Mouse (Mus musculus) kidney, embryonic 14.5 days (tissue): ENCODE results near the gene Smyd1. TPM values are rescaled to one million over a fixed set of nuclear protein-coding genes. Genes with fewer than 3 reads are reported as not detected.
"Not testable (repeated sequence)": the region's sequence is repeated elsewhere in the genome, so short reads cannot be mapped to it uniquely, and the experiment has no call there.

ENCODE experiments used
- ATAC-seq: fragments of 200-750 bp; cut with Nextera tagmentation; 2 replicates; pipeline ENCODE4 v1.8.0; 2017; ENCODE audit warnings: moderate number of reproducible peaks, mild to moderate bottlenecking, moderate TSS enrichment, moderate library complexity; ENCODE audit not compliant: low FRiP score, low TSS enrichment
- H3K27ac ChIP-seq: fragments of 300-500 bp; sonication (generic); 2 replicates; pipeline ENCODE4 v1.5.1; 2014; ENCODE audit warnings: low read depth, mild to moderate bottlenecking, low read length, moderate library complexity, mixed read lengths
- H3K27me3 ChIP-seq: fragments of 300-500 bp; sonication (generic); 2 replicates; pipeline ENCODE4 v1.6.1; 2014; ENCODE audit warnings: mild to moderate bottlenecking, low read length; ENCODE audit not compliant: control insufficient read depth, insufficient read depth
- H3K36me3 ChIP-seq: fragments of 300-500 bp; sonication (generic); 2 replicates; pipeline ENCODE4 v1.6.1; 2014; ENCODE audit warnings: low read length, mixed read lengths; ENCODE audit not compliant: control insufficient read depth, insufficient read depth
- H3K4me1 ChIP-seq: fragments of 300-500 bp; sonication (generic); 2 replicates; pipeline ENCODE4 v1.6.1; 2014; ENCODE audit warnings: low read length, mixed read lengths; ENCODE audit not compliant: control insufficient read depth, insufficient read depth
- H3K4me2 ChIP-seq: fragments of 300-500 bp; sonication (generic); replicated peaks from 2 replicates; pipeline ENCODE4 v1.6.1; 2014; ENCODE audit warnings: low read depth, mild to moderate bottlenecking, low read length
- H3K4me3 ChIP-seq: fragments of 300-500 bp; sonication (generic); 2 replicates; pipeline ENCODE4 v1.5.1; 2014; ENCODE audit warnings: mild to moderate bottlenecking, low read length
- H3K9ac ChIP-seq: fragments of 300-500 bp; sonication (generic); 2 replicates; pipeline ENCODE4 v1.6.1; 2014; ENCODE audit warnings: low read depth, mild to moderate bottlenecking, low read length, moderate library complexity
- H3K9me3 ChIP-seq: fragments of 300-500 bp; sonication (generic); 2 replicates; pipeline ENCODE4 v1.6.1; 2016; ENCODE audit warnings: low read length; ENCODE audit not compliant: control insufficient read depth
- WGBS: fragments of 180-500 bp; shearing (Covaris S2); extraction: QIAGEN DNeasy Blood & Tissue Kit; methylation state at CpG from one replicate; pipeline ENCODE4 v1.1.7; 2014; 5-methylcytosine and 5-hydroxymethylcytosine counted together
- polyA plus RNA-seq: library from polyadenylated mRNA; unstranded; fragments of >200 nt; fragmentation: Nextera tagmentation; extraction: Ambion mirVana; gene quantifications from 2 replicates; pipeline ENCODE4 v1.2.1, GENCODE M21; 2014

The Smyd1 gene
- polyA plus RNA-seq, 1 experiment from 2014 or later = 0.19 TPM

- H3K27ac ChIP-seq = no peak overlapping the region
- no peak for ATAC-seq
- H3K27me3 ChIP-seq = no peaks in the 10 kb centered on the region
- WGBS = 54% methylated on average over 3 of the region's 3 CpGs
- no peak overlapping the region for H3K4me2 ChIP-seq
- no peaks in the 10 kb centered on the region for H3K9me3 ChIP-seq
- no peaks in the 10 kb centered on the region for H3K36me3 ChIP-seq
- H3K4me3 ChIP-seq = no peak overlapping the region
- H3K9ac ChIP-seq = no peak overlapping the region
- H3K4me1 ChIP-seq = no peaks in the 10 kb centered on the region
Measured at GRCm38 (mm10) chr6:71333031-71333430, 11.0 kb upstream of the Smyd1 start.

GRCm38 (mm10) chr6:71332236-71332965, 10.4 kb upstream of the Smyd1 start:
- Histone ChIP-seq H3K4me3 (no peak overlapping the region), H3K9me3 (no peaks in the 10 kb centered on the region), H3K27me3 (no peaks in the 10 kb centered on the region), H3K36me3 (no peaks in the 10 kb centered on the region), H3K4me2 (no peak overlapping the region), H3K27ac (no peak overlapping the region), H3K4me1 (no peaks in the 10 kb centered on the region), H3K9ac (no peak overlapping the region)
- ATAC-seq = no peak
- WGBS = 82% methylated on average over 11 of the region's 11 CpGs

GRCm38 (mm10) chr6:71331491-71331890, 9.5 kb upstream of the Smyd1 start:
- H3K27me3 ChIP-seq, H3K9ac ChIP-seq, H3K4me3 ChIP-seq, H3K4me1 ChIP-seq, H3K4me2 ChIP-seq, ATAC-seq, H3K36me3 ChIP-seq, H3K27ac ChIP-seq, H3K9me3 ChIP-seq: not testable (repeated sequence)
- 76% methylated on average over 1 of the region's 4 CpGs for WGBS

GRCm38 (mm10) chr6:71330486-71330885, 8.5 kb upstream of the Smyd1 start:
- Histone ChIP-seq H3K4me2 (no peak overlapping the region), H3K27ac (no peak overlapping the region), H3K4me1 (no peaks in the 10 kb centered on the region), H3K27me3 (no peaks in the 10 kb centered on the region), H3K4me3 (no peak overlapping the region), H3K9me3 (no peaks in the 10 kb centered on the region), H3K9ac (no peak overlapping the region), H3K36me3 (no peaks in the 10 kb centered on the region)
- 77% methylated on average over 7 of the region's 7 CpGs for WGBS
- ATAC-seq = no peak

- no peaks in the 10 kb centered on the region for H3K9me3 ChIP-seq
- no peaks in the 10 kb centered on the region for H3K4me1 ChIP-seq
- H3K9ac ChIP-seq = no peak overlapping the region
- H3K4me2 ChIP-seq = no peak overlapping the region
- 84% methylated on average over 6 of the region's 6 CpGs for WGBS
- no peaks in the 10 kb centered on the region for H3K27me3 ChIP-seq
- H3K27ac ChIP-seq = no peak overlapping the region
- H3K4me3 ChIP-seq = no peak overlapping the region
- H3K36me3 ChIP-seq = no peaks in the 10 kb centered on the region
- ATAC-seq = no peak
Measured at GRCm38 (mm10) chr6:71329881-71330280, 7.8 kb upstream of the Smyd1 start.

GRCm38 (mm10) chr6:71324816-71325215, 2.8 kb upstream of the Smyd1 start:
- no peaks in the 10 kb centered on the region for H3K27me3 ChIP-seq
- no peaks in the 10 kb centered on the region for H3K36me3 ChIP-seq
- H3K9ac ChIP-seq = no peak overlapping the region
- no peak overlapping the region for H3K27ac ChIP-seq
- H3K4me1 ChIP-seq = no peaks in the 10 kb centered on the region
- H3K4me2 ChIP-seq = no peak overlapping the region
- ATAC-seq = no peak
- H3K4me3 ChIP-seq = no peak overlapping the region
- 89% methylated on average over 9 of the region's 9 CpGs for WGBS
- H3K9me3 ChIP-seq = no peaks in the 10 kb centered on the region

- WGBS = 83% methylated on average over 7 of the region's 7 CpGs
- Histone ChIP-seq H3K27ac (no peak within 1 kb of the TSS), H3K4me2 (no peak within 1 kb of the TSS), H3K27me3 (no peaks in the 10 kb centered on the region), H3K4me3 (no peak within 1 kb of the TSS), H3K4me1 (no peaks in the 10 kb centered on the region), H3K36me3 (no peaks in the 10 kb centered on the region), H3K9me3 (no peaks in the 10 kb centered on the region), H3K9ac (no peak within 1 kb of the TSS)
- ATAC-seq = no peak
Measured at GRCm38 (mm10) chr6:71322491-71322921, 473 bp upstream of the Smyd1 start, which contains the start of gene Cd8b1. TSS of gene Cd8b1 (plus strand) at chr6:71322788.

GRCm38 (mm10) chr6:71307486-71307885, 14.5 kb downstream of the Smyd1 start:
- Histone ChIP-seq H3K27ac (no peak overlapping the region), H3K27me3 (no peaks in the 10 kb centered on the region), H3K4me3 (no peak overlapping the region), H3K9me3 (no peaks in the 10 kb centered on the region), H3K4me2 (no peak overlapping the region), H3K36me3 (no peaks in the 10 kb centered on the region), H3K4me1 (no peaks in the 10 kb centered on the region), H3K9ac (no peak overlapping the region)
- 94% methylated on average over 8 of the region's 8 CpGs for WGBS
- no peak for ATAC-seq

- H3K4me2 ChIP-seq = no peak overlapping the region
- ATAC-seq = no peak
- H3K4me3 ChIP-seq = no peak overlapping the region
- H3K4me1 ChIP-seq = no peaks in the 10 kb centered on the region
- no peaks in the 10 kb centered on the region for H3K36me3 ChIP-seq
- no peaks in the 10 kb centered on the region for H3K9me3 ChIP-seq
- H3K27ac ChIP-seq = no peak overlapping the region
- no peak overlapping the region for H3K9ac ChIP-seq
- 62% methylated on average over 6 of the region's 6 CpGs for whole genome bisulfite sequencing
- no peaks in the 10 kb centered on the region for H3K27me3 ChIP-seq
Measured at GRCm38 (mm10) chr6:71302097-71302731, 19.8 kb downstream of the Smyd1 start.
